Mouse (Mus musculus): Measurements from ENCODE around the gene Gpr152. TPM values are rescaled to one million over a fixed set of nuclear protein-coding genes. Genes with fewer than 3 reads are reported as not detected.

The Gpr152 gene
- polyA plus RNA-seq (2016; fragmentation: Nextera tagmentation; extraction: Ambion mirVana), result not detected in 2 replicates

DNA sequence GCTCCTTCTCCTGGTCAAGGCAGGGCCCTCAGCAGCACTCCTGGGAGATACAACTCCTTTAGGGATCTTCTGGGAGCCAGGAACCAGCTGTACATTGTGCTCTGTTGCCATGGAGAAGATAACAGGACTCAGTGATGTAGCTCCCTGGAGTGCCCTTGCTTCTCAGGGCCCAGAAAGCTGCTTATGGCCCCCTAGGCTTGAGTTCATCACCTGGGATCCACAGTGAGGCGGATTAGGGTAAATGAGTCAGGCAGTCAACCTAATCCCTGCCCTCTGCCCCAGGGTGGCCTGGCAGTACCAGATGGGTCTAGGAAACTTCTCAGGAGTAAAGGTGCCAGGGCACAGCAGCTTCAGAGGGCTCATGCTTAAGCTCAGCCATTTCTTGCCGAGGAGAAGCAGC is at the start of gene Gpr152:
Gene Gpr152, plus strand, starts transcription at position 342 of the 400 bp plus-strand sequence.
- H3K27me3 ChIP-seq (ENCODE audit: low read depth, poor library complexity, severe bottlenecking), result no peaks in the 10 kb centered on the region
- no peak for DNase-seq (ENCODE audit: low spot score)
- H3K4me3 ChIP-seq, result no peak within 1 kb of the TSS
- H3K27ac ChIP-seq (replicated peaks), result peak within 1 kb of the TSS; percentile 65
- no peaks in the 10 kb centered on the region for H3K9me3 ChIP-seq (replicated peaks)
- H3K36me3 ChIP-seq, result no peaks in the 10 kb centered on the region
- 65% methylated on average over 2 of the region's 2 CpGs for WGBS
- H3K4me1 ChIP-seq, result peaks cover 23% of the 10 kb centered on the region

DNA sequence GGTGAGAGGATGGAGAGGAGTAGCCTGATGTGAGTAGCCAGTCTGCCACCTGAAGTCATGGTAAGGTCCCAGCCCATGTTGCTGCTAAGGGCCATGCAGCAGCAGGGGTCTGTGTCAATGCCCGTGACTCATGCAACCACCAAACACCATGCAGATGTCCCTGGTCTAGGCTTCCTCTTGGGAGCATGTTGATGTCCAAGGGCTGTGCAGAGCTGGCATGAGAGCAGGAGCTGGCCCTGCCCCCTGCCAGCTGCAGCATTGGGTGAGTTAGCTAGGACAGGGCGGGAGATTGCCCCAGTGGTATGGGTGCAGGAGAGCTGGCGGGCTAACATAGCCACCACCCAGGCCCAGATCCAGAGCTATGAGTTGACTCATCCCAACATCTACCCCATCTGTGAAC is 49.1 kb upstream of the Gpr152 start:
- Histone ChIP-seq H3K4me1 (no peaks in the 10 kb centered on the region), H3K36me3 (no peaks in the 10 kb centered on the region), H3K27me3 (ENCODE audit: low read depth, poor library complexity, severe bottlenecking) (no peaks in the 10 kb centered on the region), H3K9me3 (replicated peaks) (no peaks in the 10 kb centered on the region), H3K4me3 (no peak overlapping the region), H3K27ac (replicated peaks) (no peak overlapping the region)
- WGBS, result 87% methylated on average over 3 of the region's 3 CpGs
- DNase-seq (ENCODE audit: low spot score), result no peak

DNA sequence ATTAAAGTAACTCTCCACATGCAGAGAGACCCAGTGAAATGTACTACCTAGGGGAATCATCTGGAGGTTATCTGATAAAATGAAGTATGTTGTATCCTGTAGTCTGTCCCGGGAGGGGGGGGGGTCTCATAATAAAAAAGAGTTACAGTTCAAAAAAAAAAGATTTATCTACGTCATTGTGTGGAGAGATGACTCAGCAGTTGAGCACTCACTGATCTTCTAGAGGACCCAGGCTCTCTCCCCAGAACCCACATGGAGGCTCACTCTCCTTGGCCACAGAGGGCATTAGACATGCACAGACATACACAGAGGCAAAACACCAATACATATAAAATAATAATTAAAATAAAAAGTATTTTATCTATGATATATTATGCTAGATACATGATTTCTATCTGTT is 48.2 kb upstream of the Gpr152 start:
- no peak overlapping the region for H3K27ac ChIP-seq (replicated peaks)
- peaks cover 6% of the 10 kb centered on the region for H3K4me1 ChIP-seq
- H3K4me3 ChIP-seq, result no peak overlapping the region
- no peaks in the 10 kb centered on the region for H3K9me3 ChIP-seq (replicated peaks)
- no peaks in the 10 kb centered on the region for H3K27me3 ChIP-seq (ENCODE audit: low read depth, poor library complexity, severe bottlenecking)
- H3K36me3 ChIP-seq, result no peaks in the 10 kb centered on the region
- DNase-seq (ENCODE audit: low spot score), result no peak
- 69% methylated on average over 2 of the region's 2 CpGs for whole genome bisulfite sequencing

DNA sequence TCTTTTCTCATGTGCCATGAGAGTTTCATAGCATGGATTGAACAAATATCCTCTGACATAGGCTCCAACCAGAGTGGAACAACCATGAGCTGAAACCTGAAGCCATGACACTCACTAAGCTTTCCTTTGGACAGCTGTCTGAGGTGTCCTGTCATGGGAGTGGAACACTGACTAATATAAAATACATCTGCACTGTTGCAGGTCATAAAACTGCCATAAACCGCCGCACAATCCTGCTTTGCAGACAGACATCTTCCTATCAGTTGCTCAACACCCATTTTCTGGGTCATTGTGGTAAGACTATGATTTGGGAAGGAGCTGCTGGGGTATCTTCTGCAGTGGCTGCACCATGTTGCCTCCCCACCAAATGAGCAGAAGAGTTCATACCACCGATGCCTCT is 46.8 kb upstream of the Gpr152 start:
- 94% methylated on average over 3 of the region's 3 CpGs for WGBS
- Histone ChIP-seq H3K4me3 (no peak overlapping the region), H3K27me3 (ENCODE audit: low read depth, poor library complexity, severe bottlenecking) (no peaks in the 10 kb centered on the region), H3K4me1 (peaks cover 17% of the 10 kb centered on the region), H3K27ac (replicated peaks) (no peak overlapping the region), H3K36me3 (no peaks in the 10 kb centered on the region), H3K9me3 (replicated peaks) (no peaks in the 10 kb centered on the region)
- DNase-seq (ENCODE audit: low spot score), result no peak

DNA sequence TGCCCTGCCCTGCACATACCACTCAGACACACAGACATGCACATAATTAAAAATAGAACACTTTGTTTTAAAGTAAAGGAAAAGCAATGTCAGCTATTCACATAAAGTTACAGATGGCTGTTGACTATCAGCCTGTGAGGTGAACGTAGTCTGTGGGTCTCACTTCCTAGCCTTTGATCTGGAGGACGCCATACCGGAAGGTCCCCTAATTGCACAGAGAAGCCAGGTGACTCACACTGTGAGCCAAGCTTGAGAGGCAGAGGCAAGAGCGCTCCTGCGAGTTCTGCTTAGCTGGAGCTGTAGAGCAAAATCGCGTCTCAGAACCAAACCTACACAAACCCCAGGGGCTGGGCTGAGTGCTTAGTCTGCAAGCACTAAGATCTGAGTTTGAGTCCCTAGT is 45.8 kb upstream of the Gpr152 start:
- no peak overlapping the region for H3K27ac ChIP-seq (replicated peaks)
- no peak for DNase-seq (ENCODE audit: low spot score)
- WGBS, result 80% methylated on average over 7 of the region's 7 CpGs
- H3K27me3 ChIP-seq (ENCODE audit: low read depth, poor library complexity, severe bottlenecking), result no peaks in the 10 kb centered on the region
- no peaks in the 10 kb centered on the region for H3K9me3 ChIP-seq (replicated peaks)
- H3K36me3 ChIP-seq, result no peaks in the 10 kb centered on the region
- peaks cover 27% of the 10 kb centered on the region for H3K4me1 ChIP-seq
- no peak overlapping the region for H3K4me3 ChIP-seq

DNA sequence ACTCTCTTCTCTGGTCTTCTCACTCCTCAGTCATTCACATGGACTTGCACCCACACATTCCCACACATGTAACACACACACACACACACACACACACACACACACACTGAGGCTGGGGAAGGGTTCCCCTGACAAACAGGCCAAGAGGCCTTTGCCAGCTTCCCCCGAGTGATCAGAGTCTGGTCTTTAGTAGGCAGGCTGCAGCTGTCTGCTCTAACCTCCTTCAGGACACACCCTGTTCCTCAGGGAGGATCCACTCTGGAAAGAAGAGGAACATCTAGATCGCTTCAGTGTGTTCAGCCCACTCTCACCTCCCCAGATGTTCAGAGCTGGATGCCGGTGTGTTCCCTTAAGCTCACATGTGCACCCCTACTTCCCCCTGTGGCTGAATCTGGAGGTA is 45.2 kb upstream of the Gpr152 start:
- DNase-seq (ENCODE audit: low spot score), result no peak
- H3K27ac ChIP-seq (replicated peaks), result no peak overlapping the region
- H3K4me1 ChIP-seq, result peaks cover 33% of the 10 kb centered on the region
- 83% methylated on average over 3 of the region's 3 CpGs for WGBS
- no peaks in the 10 kb centered on the region for H3K9me3 ChIP-seq (replicated peaks)
- H3K27me3 ChIP-seq (ENCODE audit: low read depth, poor library complexity, severe bottlenecking), result peaks cover 4% of the 10 kb centered on the region
- no peak overlapping the region for H3K4me3 ChIP-seq
- no peaks in the 10 kb centered on the region for H3K36me3 ChIP-seq

DNA sequence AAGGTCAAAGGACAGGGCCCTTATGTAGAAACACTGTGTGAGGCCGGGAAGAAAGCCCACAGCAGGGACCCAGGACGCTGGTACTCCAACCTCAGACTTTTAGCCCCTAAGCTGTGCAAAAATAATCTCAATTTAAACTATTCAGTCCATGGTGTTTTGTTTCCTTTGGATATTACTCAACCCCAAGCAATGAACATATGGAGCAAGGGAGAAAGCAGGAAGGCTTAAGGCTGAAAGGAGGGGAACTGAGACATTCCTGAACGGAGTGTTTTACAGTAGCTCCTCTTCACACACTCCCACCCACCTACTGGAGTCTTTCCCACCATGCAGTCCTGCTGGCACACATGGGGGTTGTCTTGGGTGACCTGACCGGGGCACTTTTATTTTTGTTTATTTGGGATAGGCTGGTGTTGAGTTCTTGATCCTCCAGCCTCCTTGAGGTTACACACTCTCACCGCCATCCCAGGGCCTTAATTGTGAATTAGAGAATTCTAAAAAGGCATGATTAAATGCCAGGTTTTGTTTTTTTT is 44.7 kb upstream of the Gpr152 start:
- H3K4me3 ChIP-seq, result no peak overlapping the region
- no peak for DNase-seq (ENCODE audit: low spot score)
- peaks cover 38% of the 10 kb centered on the region for H3K4me1 ChIP-seq
- H3K27me3 ChIP-seq (ENCODE audit: low read depth, poor library complexity, severe bottlenecking), result peaks cover 9% of the 10 kb centered on the region
- no peak overlapping the region for H3K27ac ChIP-seq (replicated peaks)
- H3K9me3 ChIP-seq (replicated peaks), result no peaks in the 10 kb centered on the region
- no peaks in the 10 kb centered on the region for H3K36me3 ChIP-seq
- 78% methylated on average over 5 of the region's 5 CpGs for WGBS

DNA sequence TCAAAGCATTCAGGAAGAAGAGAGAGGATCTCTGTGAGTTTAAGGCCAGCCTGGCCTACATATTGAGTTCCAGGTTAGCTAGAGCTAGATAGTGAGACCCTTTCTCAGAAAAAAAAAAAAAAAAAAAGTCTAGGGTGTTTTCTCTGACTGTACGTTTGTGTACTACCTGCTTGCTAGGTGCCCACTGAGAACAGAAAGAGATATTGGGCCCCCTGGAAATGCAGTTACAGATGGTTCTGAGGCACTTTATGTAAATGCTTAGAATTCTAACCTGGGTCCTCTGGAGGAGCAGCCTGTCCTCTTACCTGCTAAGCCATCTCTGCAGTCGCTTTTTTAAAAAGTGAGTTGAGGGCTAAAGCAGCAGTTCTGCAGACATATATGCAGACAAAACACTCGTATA is 43.8 kb upstream of the Gpr152 start:
- Histone ChIP-seq H3K4me3 (peak overlapping the region; percentile 70), H3K27ac (replicated peaks) (no peak overlapping the region), H3K4me1 (peaks cover 48% of the 10 kb centered on the region), H3K27me3 (ENCODE audit: low read depth, poor library complexity, severe bottlenecking) (peaks cover 18% of the 10 kb centered on the region), H3K36me3 (no peaks in the 10 kb centered on the region), H3K9me3 (replicated peaks) (no peaks in the 10 kb centered on the region; the same call in 1 of the 2 replicates)
- WGBS, result 71% methylated on average over 3 of the region's 3 CpGs
- DNase-seq (ENCODE audit: low spot score), result no peak

DNA sequence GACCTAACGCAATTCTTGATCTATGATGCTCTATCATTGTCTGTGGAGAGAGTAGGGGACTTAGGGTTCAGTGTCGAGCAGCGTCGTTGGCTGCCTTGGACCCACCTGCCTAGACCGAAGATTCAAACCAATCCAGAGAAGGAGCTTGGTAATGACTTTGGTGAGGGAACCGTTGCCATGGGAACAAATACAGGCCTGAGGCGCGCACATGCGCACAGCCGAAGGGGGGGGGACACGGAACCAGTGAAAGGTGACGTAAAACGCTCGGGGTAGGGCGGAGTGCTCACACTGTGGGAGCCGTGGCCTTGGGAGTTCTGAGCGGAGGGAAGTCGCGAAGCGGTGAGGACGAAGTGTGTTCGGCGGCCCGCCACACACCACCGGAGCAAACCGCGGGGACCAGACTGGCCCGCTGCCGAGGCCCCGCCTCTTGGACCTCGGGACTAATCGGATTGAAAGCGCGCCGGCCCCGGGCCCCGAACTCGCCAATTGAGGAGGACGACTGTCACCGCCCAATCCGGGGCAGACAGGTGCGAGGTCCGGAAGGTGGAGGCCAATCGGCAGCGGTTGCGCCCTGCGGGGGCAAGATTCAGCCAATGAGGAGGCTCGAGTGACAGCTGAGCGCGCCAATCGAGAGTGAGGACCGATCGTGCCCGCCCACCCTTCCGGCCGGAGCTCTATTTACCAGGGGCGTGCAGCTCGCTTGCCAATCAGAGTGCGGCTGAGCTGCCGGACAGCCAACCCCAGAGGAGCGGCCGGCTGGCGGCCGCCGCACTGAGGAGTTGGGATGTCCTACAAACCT is 42.7 kb upstream of the Gpr152 start, which contains the start of gene Cdk2ap2:
Gene Cdk2ap2, plus strand, starts transcription at position 541 of the 799 bp plus-strand sequence.
- peaks cover 58% of the 10 kb centered on the region for H3K4me1 ChIP-seq
- peaks cover 29% of the 10 kb centered on the region for H3K27me3 ChIP-seq (ENCODE audit: low read depth, poor library complexity, severe bottlenecking)
- no peaks in the 10 kb centered on the region; the same call in 1 of the 2 replicates for H3K9me3 ChIP-seq (replicated peaks)
- peak; percentile 99 for DNase-seq (ENCODE audit: low spot score)
- peak within 1 kb of the TSS; percentile 70 for H3K4me3 ChIP-seq
- WGBS, result under 1% methylated on average over 65 of the region's 65 CpGs
- peak within 1 kb of the TSS; percentile 93 for H3K27ac ChIP-seq (replicated peaks)
- H3K36me3 ChIP-seq, result no peaks in the 10 kb centered on the region

DNA sequence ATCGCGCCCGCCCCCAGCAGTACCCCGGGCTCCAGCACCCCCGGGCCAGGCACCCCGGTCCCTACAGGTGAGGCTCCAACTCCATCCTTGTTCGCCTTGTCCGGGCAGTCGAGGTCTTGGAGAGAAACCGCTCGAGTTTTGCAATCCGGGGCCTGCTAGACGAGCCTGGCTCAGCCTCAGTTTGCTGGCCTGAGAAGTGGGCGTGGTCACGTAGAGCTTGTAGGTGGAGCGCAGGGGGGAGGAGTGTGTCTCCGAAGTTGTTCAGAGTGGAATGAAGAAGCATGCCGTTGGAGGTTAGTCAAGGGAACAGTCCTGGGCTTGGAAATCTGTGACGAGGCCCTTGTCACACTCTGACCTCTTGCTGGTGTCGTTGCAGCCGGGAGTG is 42.2 kb upstream of the Gpr152 start:
- H3K27me3 ChIP-seq (ENCODE audit: low read depth, poor library complexity, severe bottlenecking), result peaks cover 35% of the 10 kb centered on the region
- WGBS, result 2% methylated on average over 21 of the region's 21 CpGs
- no peaks in the 10 kb centered on the region; the same call in 1 of the 2 replicates for H3K9me3 ChIP-seq (replicated peaks)
- H3K4me1 ChIP-seq, result peaks cover 60% of the 10 kb centered on the region
- DNase-seq (ENCODE audit: low spot score), result no peak
- no peaks in the 10 kb centered on the region for H3K36me3 ChIP-seq
- H3K27ac ChIP-seq (replicated peaks), result peak overlapping the region; percentile 93
- H3K4me3 ChIP-seq, result peak overlapping the region; percentile 70

DNA sequence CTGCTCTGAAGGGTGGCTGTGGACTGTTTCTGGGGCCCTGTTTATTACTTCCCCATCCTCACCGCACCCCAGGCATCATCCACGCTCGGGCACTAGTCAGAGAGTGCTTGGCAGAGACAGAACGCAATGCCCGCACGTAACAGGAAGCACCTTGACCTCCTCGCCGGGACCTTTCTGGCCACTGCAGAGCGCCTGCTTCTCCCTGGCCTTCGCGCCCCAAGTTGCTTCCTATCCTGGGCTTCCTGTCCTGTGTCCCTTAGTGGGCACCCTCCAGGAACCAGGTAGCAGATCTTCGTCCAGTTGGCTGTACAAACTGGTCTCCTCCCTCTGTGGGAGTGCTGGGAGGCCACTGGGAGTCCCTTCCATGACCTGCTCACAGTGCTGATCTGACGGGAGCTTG is 41.2 kb upstream of the Gpr152 start:
- 92% methylated on average over 13 of the region's 13 CpGs for WGBS
- DNase-seq (ENCODE audit: low spot score), result no peak
- Histone ChIP-seq H3K36me3 (peaks cover 5% of the 10 kb centered on the region; the same call in 1 of the 2 replicates), H3K27me3 (ENCODE audit: low read depth, poor library complexity, severe bottlenecking) (peaks cover 45% of the 10 kb centered on the region), H3K9me3 (replicated peaks) (no peaks in the 10 kb centered on the region; the same call in 1 of the 2 replicates), H3K4me3 (peak overlapping the region; percentile 70; the same call in 1 of the 2 replicates), H3K4me1 (peaks cover 60% of the 10 kb centered on the region), H3K27ac (replicated peaks) (no peak overlapping the region)

DNA sequence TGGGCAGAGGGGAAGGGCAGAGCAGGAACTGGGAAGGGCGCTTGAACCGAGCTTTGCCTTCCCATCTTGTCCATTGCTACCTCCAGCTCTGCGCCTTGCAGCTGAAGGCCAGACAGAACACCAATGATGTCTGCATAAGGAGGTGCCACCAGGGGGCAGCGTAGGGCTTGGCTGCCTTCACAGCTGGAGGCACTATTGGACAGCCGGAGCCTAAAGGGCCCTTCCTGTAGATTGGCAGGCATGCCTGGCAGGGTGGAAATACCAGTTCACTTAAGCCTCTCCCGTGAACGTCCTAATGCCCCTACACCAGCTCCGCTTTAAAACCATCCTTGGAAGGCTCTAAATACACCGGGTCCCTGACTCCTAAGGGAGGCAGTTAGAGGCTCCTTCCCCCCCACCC is 40.5 kb upstream of the Gpr152 start:
- peak overlapping the region; percentile 70 for H3K4me3 ChIP-seq
- H3K36me3 ChIP-seq, result peaks cover 5% of the 10 kb centered on the region; the same call in 1 of the 2 replicates
- H3K4me1 ChIP-seq, result peaks cover 60% of the 10 kb centered on the region
- peaks cover 46% of the 10 kb centered on the region for H3K27me3 ChIP-seq (ENCODE audit: low read depth, poor library complexity, severe bottlenecking)
- WGBS, result 11% methylated on average over 9 of the region's 9 CpGs
- H3K27ac ChIP-seq (replicated peaks), result no peak overlapping the region
- H3K9me3 ChIP-seq (replicated peaks), result no peaks in the 10 kb centered on the region; the same call in 1 of the 2 replicates
- DNase-seq (ENCODE audit: low spot score), result peak; percentile 87
